Mouse (Mus musculus): Measurements from ENCODE around the gene Dicer1. TPM values are rescaled to one million over a fixed set of nuclear protein-coding genes. Genes with fewer than 3 reads are reported as not detected.

The Dicer1 gene
- 2.5 and 7.7 TPM in 2 replicates for polyA plus RNA-seq (2012; ENCODE audit: low replicate concordance)

DNA sequence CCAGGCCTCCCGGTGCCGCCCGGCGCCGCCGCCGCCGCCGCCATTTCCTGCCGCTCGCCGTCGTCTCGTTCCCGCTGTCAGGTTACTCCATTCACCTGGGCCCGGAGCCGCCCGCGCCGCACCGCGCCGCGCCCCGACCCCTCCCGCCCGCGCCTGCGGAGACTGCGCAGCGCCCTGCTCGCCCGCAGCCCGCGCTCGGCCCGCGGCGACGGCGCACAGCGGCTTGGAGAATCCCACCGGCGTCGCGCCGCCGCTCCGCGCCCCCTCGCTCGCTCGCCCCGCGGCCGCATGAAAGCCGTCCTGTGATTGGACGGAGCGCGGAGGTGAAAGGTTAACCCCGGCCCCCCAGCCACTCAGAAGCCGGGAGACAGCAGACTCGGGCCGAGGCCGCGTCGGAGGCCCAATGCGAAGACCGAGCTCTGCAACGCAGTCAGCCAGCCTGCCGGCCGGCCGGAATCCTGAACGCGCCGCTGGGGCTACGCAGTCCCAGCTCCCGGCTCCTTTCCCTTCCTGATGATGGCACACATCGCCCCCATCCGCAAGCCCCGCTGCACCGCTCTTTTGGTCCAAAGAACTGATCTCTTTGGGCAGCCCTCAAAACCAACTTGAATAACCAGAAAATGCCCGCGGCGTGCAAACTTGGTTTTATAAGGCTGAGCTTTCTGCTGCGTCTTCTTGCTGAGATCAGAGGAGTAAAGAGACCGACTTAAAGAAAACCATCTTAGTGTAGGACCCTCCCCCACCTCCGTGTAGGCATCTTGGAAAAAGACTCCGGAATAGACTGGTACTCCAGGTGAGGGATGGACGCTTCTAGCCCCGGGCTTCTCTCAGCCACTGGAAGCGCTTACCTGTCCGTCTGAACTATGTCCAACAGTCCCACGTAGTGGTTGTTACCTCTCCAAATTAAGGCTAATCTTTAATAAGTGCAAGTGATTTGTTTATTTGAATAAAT is at the start of gene Dicer1:
TSS of gene Dicer1 (minus strand) at position 139 of the 952 bp plus-strand sequence.

Other genes with a start within 250 kb of the Dicer1 start
- 0.02 and 0.08 TPM in 2 replicates for gene Clmn, start 113.1 kb upstream of the Dicer1 start, polyA plus RNA-seq (2012; ENCODE audit: low replicate concordance)

Measured in leukemia stem cell, adult 10-12 weeks (primary cell).